Mouse (Mus musculus): ENCODE measurements at regions not wholly inside any gene's neighbourhood (a gene's known extent, or its start where the extent isn't known, plus 50 kb on each side); places are given as distances from the start of the nearest gene placed in this dataset.

DNA sequence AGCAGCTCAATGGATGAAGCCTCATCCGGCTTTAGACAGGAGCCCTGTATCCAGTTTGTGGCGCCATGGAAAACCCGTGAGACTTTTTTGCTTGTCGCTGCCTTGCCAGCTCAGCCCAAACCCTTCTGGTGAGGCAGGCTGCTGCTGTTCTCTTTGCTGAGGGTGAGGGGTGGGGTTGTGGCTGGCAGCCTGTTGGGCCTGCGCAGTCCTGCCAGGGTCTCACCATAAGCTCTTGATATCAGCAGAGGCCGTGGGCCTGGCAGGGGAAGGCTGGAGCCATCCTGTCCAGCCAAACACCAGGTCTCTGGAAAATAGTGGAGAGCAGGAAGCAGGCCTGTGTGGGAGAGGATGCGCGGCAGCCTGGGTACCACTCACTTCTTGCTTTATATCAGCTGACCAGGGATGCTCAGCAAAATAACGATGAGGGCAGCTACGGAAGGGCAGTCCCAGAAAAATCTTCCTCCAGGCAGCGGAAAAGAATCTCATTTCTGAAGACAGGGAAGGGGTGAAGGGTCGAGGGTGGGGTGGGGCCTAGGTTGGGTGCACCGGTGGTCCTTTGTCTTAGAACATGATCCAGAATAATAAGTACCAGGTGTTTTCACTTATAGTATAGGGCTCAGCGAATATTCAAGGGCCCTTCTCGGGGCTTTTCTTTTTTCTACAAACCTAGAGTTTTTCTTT is 73.4 kb upstream of the Medag start:
- peak; percentile 27 for DNase-seq

DNA sequence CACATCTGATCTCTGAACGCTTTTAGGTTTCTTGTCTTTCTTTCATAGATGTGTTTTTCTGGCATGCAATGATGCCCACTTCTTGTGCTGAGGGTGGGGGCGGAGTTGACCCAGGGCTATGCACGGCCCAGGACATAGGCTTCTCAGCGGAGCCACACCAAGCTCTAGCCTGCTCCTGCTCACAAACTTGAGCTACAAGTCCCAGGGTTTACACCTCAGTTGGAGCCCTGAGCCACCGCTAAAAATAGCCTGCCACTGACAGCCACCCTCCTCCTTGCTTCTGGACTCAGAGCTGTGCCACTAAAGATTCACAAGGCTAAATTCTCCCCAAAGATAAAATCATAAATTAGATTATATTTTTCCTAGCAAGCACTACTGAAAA is 72.9 kb upstream of the Medag start:
- peak; percentile 11 for DNase-seq

DNA sequence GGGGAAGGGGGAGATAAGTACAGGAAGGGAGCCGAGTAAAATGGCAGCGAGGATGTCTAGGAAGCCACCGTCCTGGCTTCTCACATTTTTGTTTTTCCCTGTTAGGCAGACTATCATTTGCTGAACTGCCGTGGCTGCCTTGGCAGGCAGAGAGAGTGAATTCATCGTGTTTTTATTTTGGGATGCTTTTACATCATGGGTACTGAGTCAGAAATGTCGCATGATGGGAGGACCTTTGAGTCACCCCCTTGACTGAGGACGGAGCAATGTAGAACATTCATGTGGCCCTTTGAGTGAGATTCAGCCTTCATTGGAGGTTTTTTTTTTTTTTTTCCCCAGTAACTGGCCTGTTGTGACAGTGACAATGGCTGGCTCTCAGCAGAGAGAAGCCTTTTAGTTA is 71.2 kb upstream of the Medag start:
- DNase-seq = no peak

GRCm38 (mm10) chr5:149341461-149341860 is 70.1 kb upstream of the Medag start:
- DNase-seq = no peak

DNA sequence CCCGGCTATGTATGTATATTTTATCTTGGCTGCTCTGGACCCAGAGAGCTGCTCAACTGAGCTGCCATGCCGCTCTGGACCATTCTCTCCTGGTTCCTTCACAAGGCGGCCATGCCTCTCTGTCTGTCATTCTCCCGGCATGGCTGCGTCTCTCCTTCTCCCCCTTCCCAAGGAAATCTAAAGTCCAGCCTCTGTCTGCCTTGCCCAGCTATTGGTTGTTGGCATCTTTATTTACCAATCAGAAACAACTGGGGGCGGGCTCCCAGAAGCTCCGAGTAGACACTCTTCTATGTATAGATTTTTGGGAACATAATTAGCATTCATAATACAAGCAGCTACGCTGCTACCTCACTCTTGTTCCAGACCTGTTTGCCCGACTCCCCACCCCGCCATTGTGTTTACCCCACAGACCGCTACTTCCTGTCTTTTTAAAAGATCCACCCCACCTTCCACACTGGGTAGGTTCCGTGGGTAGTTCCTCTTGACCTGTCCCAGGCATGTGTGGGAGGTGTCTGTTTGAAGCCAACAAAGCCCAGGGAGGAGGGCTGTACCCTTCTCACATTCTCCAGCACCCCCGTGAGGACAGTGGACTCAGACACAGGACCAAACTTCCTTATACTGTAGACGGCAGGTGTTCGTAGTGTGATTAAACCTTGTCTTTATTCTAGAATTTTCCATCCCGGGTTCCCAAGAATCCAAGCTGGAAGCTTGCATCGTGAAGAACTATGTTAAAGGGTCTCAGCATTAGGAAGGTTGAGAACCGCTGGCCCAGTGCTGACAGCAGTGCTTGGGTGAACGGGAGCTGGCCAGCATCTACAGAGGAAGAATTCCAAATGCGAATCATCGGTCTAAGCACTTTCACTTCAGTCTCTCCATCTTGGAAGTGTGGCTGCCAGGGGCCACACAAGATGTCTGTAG is 67.7 kb upstream of the Medag start:
- DNase-seq = no peak

- no peak for DNase-seq
These were observed 67.1 kb upstream of the Medag start for GRCm38 (mm10) chr5:149344528-149344855.

GRCm38 (mm10) chr5:149345161-149345560 is 66.4 kb upstream of the Medag start:
- no peak for DNase-seq

- no peak for DNase-seq
These were observed 61.9 kb upstream of the Medag start for GRCm38 (mm10) chr5:149349685-149350084.

- peak; percentile 79 for DNase-seq
These were observed 58.4 kb upstream of the Medag start for GRCm38 (mm10) chr5:149353039-149353655.

- no peak for DNase-seq
These were observed 57.0 kb upstream of the Medag start for GRCm38 (mm10) chr5:149354448-149355115.

- no peak for DNase-seq
These were observed 56.4 kb upstream of the Medag start for GRCm38 (mm10) chr5:149355131-149355530.

DNA sequence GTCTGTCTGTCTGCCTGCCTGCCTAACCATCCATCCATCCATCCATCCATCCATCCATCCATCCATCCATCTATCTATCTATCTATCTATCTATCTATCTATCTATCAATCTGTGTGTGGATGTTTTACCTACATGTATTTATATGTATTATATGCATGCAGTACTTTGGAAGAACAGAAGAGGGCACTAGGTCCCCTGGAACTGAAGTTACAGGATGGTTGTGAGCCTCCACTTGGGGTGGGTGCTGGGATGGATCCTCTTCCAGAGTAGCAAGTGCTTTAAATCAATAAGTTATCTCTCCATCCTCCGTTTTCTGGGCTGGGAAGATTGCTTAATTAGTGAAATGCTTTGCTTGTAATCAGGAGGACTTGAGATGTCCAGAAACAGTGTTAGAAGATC is 54.6 kb upstream of the Medag start:
- DNase-seq = no peak
